Mouse (Mus musculus) limb, embryonic 13.5 days (tissue): ENCODE data around the gene Calhm2. TPM values are rescaled to one million over a fixed set of nuclear protein-coding genes. Genes with fewer than 3 reads are reported as not detected.
"Not testable (repeated sequence)": the region's sequence is repeated elsewhere in the genome, so short reads cannot be mapped to it uniquely, and the experiment has no call there.

ENCODE experiments used
- ATAC-seq: fragments of 200-750 bp; cut with Nextera tagmentation; 2 replicates; pipeline ENCODE4 v1.8.0; 2017; ENCODE audit warnings: low read depth, moderate number of reproducible peaks, moderate TSS enrichment; ENCODE audit not compliant: low FRiP score
- H3K27ac ChIP-seq: fragments of 300-500 bp; sonication (generic); 2 replicates; pipeline ENCODE4 v1.5.1; 2015; ENCODE audit warnings: inconsistent platforms, mild to moderate bottlenecking, moderate library complexity
- H3K27me3 ChIP-seq: fragments of 300-500 bp; sonication (generic); 2 replicates; pipeline ENCODE4 v1.6.1; 2015; ENCODE audit warnings: mild to moderate bottlenecking, inconsistent platforms
- H3K36me3 ChIP-seq: fragments of 300-500 bp; sonication (generic); 2 replicates; pipeline ENCODE4 v1.6.1; 2015; ENCODE audit warnings: inconsistent platforms, mild to moderate bottlenecking, moderate library complexity
- H3K4me1 ChIP-seq: fragments of 300-500 bp; sonication (generic); 2 replicates; pipeline ENCODE4 v1.6.1; 2015; ENCODE audit warnings: inconsistent platforms
- H3K4me2 ChIP-seq: fragments of 300-500 bp; sonication (generic); replicated peaks from 2 replicates; pipeline ENCODE4 v1.6.1; 2015; ENCODE audit warnings: inconsistent platforms, mild to moderate bottlenecking, moderate library complexity
- H3K4me3 ChIP-seq: fragments of 300-500 bp; sonication (generic); 2 replicates; pipeline ENCODE4 v1.5.1; 2015; ENCODE audit warnings: moderate library complexity, mild to moderate bottlenecking, inconsistent platforms
- H3K9ac ChIP-seq: fragments of 300-500 bp; sonication (generic); 2 replicates; pipeline ENCODE4 v1.6.1; 2015; ENCODE audit warnings: mild to moderate bottlenecking, inconsistent platforms
- H3K9me3 ChIP-seq: fragments of 300-500 bp; sonication (generic); 2 replicates; pipeline ENCODE4 v1.6.1; 2016; ENCODE audit warnings: inconsistent platforms
- WGBS: fragments of 180-500 bp; shearing (Covaris S2); methylation state at CpG from one replicate; pipeline ENCODE4 v1.1.7; 2015; 5-methylcytosine and 5-hydroxymethylcytosine counted together
- polyA plus RNA-seq: library from polyadenylated mRNA; unstranded; fragments of >200 nt; fragmentation: Nextera tagmentation; extraction: Ambion mirVana; gene quantifications from 2 replicates; pipeline ENCODE4 v1.2.1, GENCODE M21; 2015

Gene Calhm2
- polyA plus RNA-seq, 1 experiment from 2014 or later, result 8.3 TPM

DNA sequence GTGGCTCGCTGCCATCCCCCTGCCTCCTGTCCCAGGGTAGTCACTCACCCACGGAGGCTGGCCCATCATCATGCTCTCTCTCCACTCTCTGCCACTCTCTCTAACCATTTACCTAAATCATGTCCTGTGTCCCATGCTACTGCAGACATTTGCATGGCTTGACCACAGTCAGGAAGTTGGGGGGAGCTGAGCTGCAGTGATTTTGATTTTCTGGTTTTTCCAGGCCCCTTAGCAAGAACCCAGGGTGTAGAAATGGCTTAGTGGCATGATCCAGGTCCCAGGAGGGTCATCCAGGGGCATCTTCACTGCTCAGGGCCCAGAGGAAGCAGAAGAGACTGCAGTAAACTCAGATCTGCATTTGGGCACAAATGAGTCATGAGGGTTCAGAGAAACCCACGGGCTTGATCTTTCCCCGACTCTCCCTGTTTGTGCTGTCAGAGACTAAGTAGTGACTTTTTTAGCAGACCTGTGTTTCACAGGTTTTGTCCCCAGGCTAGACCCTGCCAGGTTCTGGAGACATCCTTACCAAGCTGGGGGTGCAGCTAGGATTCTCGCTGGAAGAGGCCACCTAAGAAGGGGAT lies 10.3 kb upstream of the Calhm2 start:
- no peak for ATAC-seq
- Histone ChIP-seq H3K4me3 (no peak overlapping the region), H3K36me3 (no peaks in the 10 kb centered on the region), H3K27ac (no peak overlapping the region), H3K9me3 (no peaks in the 10 kb centered on the region), H3K27me3 (peaks cover 14% of the 10 kb centered on the region; the same call in 1 of the 2 replicates), H3K4me2 (no peak overlapping the region), H3K4me1 (peaks cover 12% of the 10 kb centered on the region), H3K9ac (no peak overlapping the region)
- WGBS, result 75% methylated on average over 5 of the region's 5 CpGs

- no peaks in the 10 kb centered on the region for H3K36me3 ChIP-seq
- peaks cover 9% of the 10 kb centered on the region for H3K4me1 ChIP-seq
- no peaks in the 10 kb centered on the region for H3K27me3 ChIP-seq
- no peak for ATAC-seq
- H3K4me3 ChIP-seq, result no peak within 1 kb of the TSS
- H3K9ac ChIP-seq, result no peak within 1 kb of the TSS
- 90% methylated on average over 6 of the region's 6 CpGs for WGBS
- H3K4me2 ChIP-seq, result no peak within 1 kb of the TSS
- no peaks in the 10 kb centered on the region for H3K9me3 ChIP-seq
- no peak within 1 kb of the TSS for H3K27ac ChIP-seq
These were observed 6.1 kb upstream of the Calhm2 start, which contains the start of gene Calhm1 for GRCm38 (mm10) chr19:47144154-47144553. Gene Calhm1, minus strand, starts transcription at chr19:47144254.

DNA sequence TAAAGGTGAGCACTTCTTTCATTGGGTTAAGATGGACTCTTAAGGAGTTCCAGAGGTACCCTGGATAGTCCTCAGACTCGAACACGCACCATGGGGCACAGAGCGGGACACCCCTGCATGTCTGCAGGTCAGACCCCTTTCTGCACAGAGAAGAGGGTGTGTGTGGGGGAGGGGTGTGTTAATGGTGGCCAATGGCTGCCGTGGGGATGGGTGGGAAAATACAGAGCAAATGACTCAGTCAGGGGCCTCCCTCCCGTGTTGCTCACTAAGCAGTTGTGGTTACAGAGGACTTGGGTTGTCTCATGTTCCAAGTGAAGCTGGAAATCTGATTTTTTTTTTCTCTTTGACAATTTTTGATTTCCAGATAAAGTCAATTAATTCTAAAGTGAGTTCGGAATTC lies 4.3 kb upstream of the Calhm2 start:
- H3K4me3 ChIP-seq, result no peak overlapping the region
- 76% methylated on average over 6 of the region's 6 CpGs for WGBS
- no peak overlapping the region for H3K27ac ChIP-seq
- no peak for ATAC-seq
- no peaks in the 10 kb centered on the region for H3K36me3 ChIP-seq
- H3K4me2 ChIP-seq, result no peak overlapping the region
- no peak overlapping the region for H3K9ac ChIP-seq
- no peaks in the 10 kb centered on the region for H3K9me3 ChIP-seq
- H3K27me3 ChIP-seq, result no peaks in the 10 kb centered on the region
- peaks cover 26% of the 10 kb centered on the region for H3K4me1 ChIP-seq

DNA sequence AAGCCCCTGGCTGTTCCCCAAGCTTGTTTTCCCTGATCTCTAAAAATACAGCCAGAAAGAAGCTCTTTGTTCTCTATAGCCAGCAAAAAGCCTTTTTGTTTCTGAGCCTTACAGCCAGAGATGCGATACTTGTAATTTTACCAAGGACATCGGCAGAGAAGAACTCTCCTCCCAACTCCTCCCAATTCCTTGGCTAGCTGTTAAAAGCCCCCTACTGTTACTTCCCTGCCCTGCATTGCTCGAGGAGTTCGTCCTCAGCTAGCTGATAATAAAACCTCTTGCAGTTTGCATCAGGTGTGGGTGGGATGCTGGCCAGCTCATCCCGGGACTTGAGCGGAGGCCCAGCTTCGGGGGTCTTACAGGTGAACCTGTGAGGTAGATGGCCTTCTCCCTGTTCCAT lies 1.5 kb upstream of the Calhm2 start:
- 18% methylated on average over 7 of the region's 7 CpGs for WGBS

GRCm38 (mm10) chr19:47137051-47137581 lies 978 bp downstream of the Calhm2 start:
- peak; percentile 18; the same call in 1 of the 2 replicates for ATAC-seq
- H3K36me3 ChIP-seq, result peaks cover 32% of the 10 kb centered on the region
- WGBS, result 16% methylated on average over 6 of the region's 6 CpGs
- peaks cover 44% of the 10 kb centered on the region for H3K4me1 ChIP-seq
- peak overlapping the region; percentile 76 for H3K9ac ChIP-seq
- no peaks in the 10 kb centered on the region for H3K9me3 ChIP-seq
- peak overlapping the region; percentile 72 for H3K27ac ChIP-seq
- H3K4me3 ChIP-seq, result peak overlapping the region; percentile 46
- peak overlapping the region; percentile 74 for H3K4me2 ChIP-seq
- H3K27me3 ChIP-seq, result no peaks in the 10 kb centered on the region

More for the DNA sequence above, 1.5 kb upstream of the Calhm2 start:
- H3K27me3 ChIP-seq, H3K4me3 ChIP-seq, H3K9ac ChIP-seq, H3K9me3 ChIP-seq, H3K4me2 ChIP-seq, H3K27ac ChIP-seq, ATAC-seq: not testable (repeated sequence)
- Histone ChIP-seq H3K36me3 (peaks cover 12% of the 10 kb centered on the region), H3K4me1 (peaks cover 44% of the 10 kb centered on the region)

DNA sequence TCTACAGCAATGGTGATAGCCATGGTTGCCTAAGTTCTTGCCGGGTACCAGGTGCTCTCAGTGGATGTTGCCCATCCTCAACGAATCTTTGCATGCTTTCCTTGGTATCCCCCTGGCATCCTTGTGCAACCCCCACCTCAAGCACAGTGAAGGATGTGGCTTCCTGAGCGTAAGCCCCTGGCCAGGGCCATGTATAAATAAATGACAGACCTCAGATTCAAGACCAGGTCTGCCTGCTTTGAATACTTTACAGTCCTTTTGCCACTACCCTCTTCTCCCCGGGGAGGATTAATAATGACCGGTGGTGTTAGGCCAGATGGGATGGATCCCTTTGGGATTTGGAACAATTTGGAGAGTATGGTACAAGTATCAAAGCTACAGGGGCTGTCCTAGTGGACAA lies 1.9 kb downstream of the Calhm2 start:
- H3K4me3 ChIP-seq, result no peak overlapping the region
- no peaks in the 10 kb centered on the region for H3K27me3 ChIP-seq
- ATAC-seq, result no peak
- H3K9ac ChIP-seq, result no peak overlapping the region
- peaks cover 42% of the 10 kb centered on the region for H3K36me3 ChIP-seq
- H3K27ac ChIP-seq, result no peak overlapping the region
- no peaks in the 10 kb centered on the region for H3K9me3 ChIP-seq
- 76% methylated on average over 5 of the region's 5 CpGs for WGBS
- peak overlapping the region; percentile 74; the same call in 1 of the 2 replicates for H3K4me2 ChIP-seq
- H3K4me1 ChIP-seq, result peaks cover 44% of the 10 kb centered on the region

GRCm38 (mm10) chr19:47135568-47135967 lies 2.5 kb downstream of the Calhm2 start:
- 93% methylated on average over 17 of the region's 17 CpGs for WGBS
- Histone ChIP-seq H3K36me3 (peaks cover 48% of the 10 kb centered on the region), H3K4me2 (no peak overlapping the region), H3K4me1 (peaks cover 44% of the 10 kb centered on the region), H3K27me3 (no peaks in the 10 kb centered on the region), H3K9me3 (no peaks in the 10 kb centered on the region), H3K9ac (no peak overlapping the region), H3K27ac (no peak overlapping the region), H3K4me3 (no peak overlapping the region)
- ATAC-seq, result no peak

GRCm38 (mm10) chr19:47133161-47133560 lies 4.9 kb downstream of the Calhm2 start:
- 89% methylated on average over 7 of the region's 7 CpGs for WGBS
- H3K36me3 ChIP-seq, result peaks cover 72% of the 10 kb centered on the region

DNA sequence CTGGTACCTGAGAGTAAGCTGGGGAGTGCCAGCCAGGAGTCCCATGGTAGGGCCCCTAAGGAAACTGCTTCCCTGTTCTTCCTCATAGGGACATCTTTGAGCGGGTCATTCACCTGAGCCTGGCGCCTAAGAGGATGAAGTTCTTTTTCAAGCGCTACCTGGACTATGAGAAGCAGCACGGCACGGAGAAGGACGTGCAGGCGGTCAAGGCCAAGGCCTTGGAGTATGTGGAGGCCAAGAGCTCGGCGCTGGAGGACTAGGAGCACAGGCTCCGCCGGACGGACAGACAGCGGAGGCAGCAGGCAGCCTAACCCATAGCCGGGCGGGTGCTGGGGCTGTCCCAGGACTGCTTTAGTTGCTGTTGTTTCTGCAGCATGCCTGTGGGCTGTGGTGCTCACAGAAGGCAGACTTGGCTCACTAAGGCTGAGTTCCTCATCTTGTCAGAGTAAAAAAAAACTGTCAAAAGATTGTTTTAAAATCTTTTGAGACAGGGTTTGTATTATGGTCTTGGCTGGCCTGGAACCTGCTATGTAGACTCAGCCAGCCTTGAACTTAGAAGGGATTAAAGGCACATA lies 7.5 kb downstream of the Calhm2 start:
- WGBS, result 92% methylated on average over 15 of the region's 15 CpGs
- no peak overlapping the region for H3K4me2 ChIP-seq
- H3K4me3 ChIP-seq, result no peak overlapping the region
- no peak overlapping the region for H3K9ac ChIP-seq
- ATAC-seq, result no peak
- H3K9me3 ChIP-seq, result no peaks in the 10 kb centered on the region
- H3K27ac ChIP-seq, result no peak overlapping the region
- H3K4me1 ChIP-seq, result peaks cover under 1% of the 10 kb centered on the region; the same call in 1 of the 2 replicates
- H3K27me3 ChIP-seq, result no peaks in the 10 kb centered on the region
- H3K36me3 ChIP-seq, result peaks cover 95% of the 10 kb centered on the region

More at GRCm38 (mm10) chr19:47133161-47133560, 4.9 kb downstream of the Calhm2 start:
- Histone ChIP-seq H3K4me3 (no peak overlapping the region), H3K4me2 (no peak overlapping the region), H3K27ac (no peak overlapping the region), H3K27me3 (no peaks in the 10 kb centered on the region), H3K4me1 (peaks cover 25% of the 10 kb centered on the region), H3K9me3 (no peaks in the 10 kb centered on the region), H3K9ac (no peak overlapping the region)
- ATAC-seq, result no peak

- H3K27me3 ChIP-seq, result no peaks in the 10 kb centered on the region
- no peak overlapping the region for H3K27ac ChIP-seq
- ATAC-seq, result no peak
- peaks cover 99% of the 10 kb centered on the region for H3K36me3 ChIP-seq
- H3K4me3 ChIP-seq, result no peak overlapping the region
- no peak overlapping the region for H3K9ac ChIP-seq
- no peaks in the 10 kb centered on the region for H3K4me1 ChIP-seq
- no peak overlapping the region for H3K4me2 ChIP-seq
- no peaks in the 10 kb centered on the region for H3K9me3 ChIP-seq
- WGBS, result 92% methylated on average over 11 of the region's 11 CpGs
These were observed 9.3 kb downstream of the Calhm2 start for GRCm38 (mm10) chr19:47128835-47129234.

GRCm38 (mm10) chr19:47128164-47128563 lies 9.9 kb downstream of the Calhm2 start:
- 96% methylated on average over 10 of the region's 10 CpGs for WGBS
- no peak overlapping the region for H3K27ac ChIP-seq

DNA sequence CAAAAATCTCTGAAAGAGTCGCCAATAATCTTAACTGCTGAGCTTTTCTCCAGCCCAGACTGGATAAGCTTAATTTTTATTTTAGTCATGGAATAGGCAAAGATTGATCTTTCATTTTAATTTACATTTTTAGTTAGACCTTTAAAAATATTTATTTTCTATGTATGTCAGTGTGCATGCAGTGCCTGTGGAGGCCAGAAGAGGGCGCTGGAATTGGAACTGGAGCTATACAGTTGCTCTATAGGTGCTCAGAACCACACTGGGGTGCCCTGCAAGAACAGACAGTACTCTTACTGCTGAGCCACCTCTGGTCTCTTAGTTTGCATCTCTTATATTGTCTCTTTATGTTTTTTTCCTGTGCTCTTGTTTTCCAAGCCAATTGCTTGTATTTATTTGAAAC lies 15.3 kb downstream of the Calhm2 start:
- Histone ChIP-seq H3K36me3 (peaks cover 86% of the 10 kb centered on the region), H3K9me3 (no peaks in the 10 kb centered on the region), H3K27ac (no peak overlapping the region), H3K4me2 (no peak overlapping the region), H3K27me3 (no peaks in the 10 kb centered on the region), H3K9ac (no peak overlapping the region), H3K4me3 (no peak overlapping the region), H3K4me1 (no peaks in the 10 kb centered on the region)
- WGBS, result 27% methylated on average over 2 of the region's 2 CpGs
- ATAC-seq, result no peak

More at GRCm38 (mm10) chr19:47128164-47128563, 9.9 kb downstream of the Calhm2 start:
- ATAC-seq, result no peak
- no peak overlapping the region for H3K4me3 ChIP-seq
- peaks cover 98% of the 10 kb centered on the region for H3K36me3 ChIP-seq
- H3K4me2 ChIP-seq, result no peak overlapping the region
- H3K4me1 ChIP-seq, result no peaks in the 10 kb centered on the region
- H3K9me3 ChIP-seq, result no peaks in the 10 kb centered on the region
- no peaks in the 10 kb centered on the region for H3K27me3 ChIP-seq
- no peak overlapping the region for H3K9ac ChIP-seq
